Mouse (Mus musculus): ENCODE measurements around the gene Fam3b. TPM values are rescaled to one million over a fixed set of nuclear protein-coding genes. Genes with fewer than 3 reads are reported as not detected.

Fam3b gene
- polyA plus RNA-seq, 1 experiment = 0.17 TPM

Other genes starting within 250 kb of the Fam3b start
- gene Bace2, start 158.1 kb downstream of the Fam3b start, polyA plus RNA-seq (2012; rRNA removed) = 46.3 and 49.5 TPM in 2 replicates
- gene Mx1, start 51.9 kb downstream of the Fam3b start, polyA plus RNA-seq (2012; rRNA removed) = 2.2 TPM in 2 replicates
- 453 and 604 TPM in 2 replicates for gene Tmprss2, start 96.4 kb upstream of the Fam3b start, polyA plus RNA-seq (2012; rRNA removed)
- gene Ripk4, start 249.0 kb upstream of the Fam3b start, polyA plus RNA-seq (2012; rRNA removed) = 42.0 and 52.5 TPM in 2 replicates